Mouse (Mus musculus) liver, adult 2 months (tissue): ENCODE data around the gene Itih3. TPM values are rescaled to one million over a fixed set of nuclear protein-coding genes. Genes with fewer than 3 reads are reported as not detected.

Experiments used
- DNase-seq: peaks from one replicate; pipeline ENCODE4 v3.0.0-alpha.2; 2011; ENCODE audit warnings: low read depth, low spot score; ENCODE audit errors: extremely low read depth
- H3K27ac ChIP-seq: fragments of 200-500 bp; replicated peaks from 2 replicates; pipeline ENCODE4 v1.5.1; 2012; ENCODE audit warnings: low read depth, mild to moderate bottlenecking, control low read depth, inconsistent platforms, low read length; ENCODE audit not compliant: insufficient read depth
- H3K27me3 ChIP-seq: fragments of 200-500 bp; 2 replicates; pipeline ENCODE4 v1.6.1; 2012; ENCODE audit warnings: mild to moderate bottlenecking, moderate library complexity, low read length, inconsistent platforms; ENCODE audit not compliant: control insufficient read depth, insufficient read depth
- H3K36me3 ChIP-seq: fragments of 200-500 bp; 2 replicates; pipeline ENCODE4 v1.6.1; 2012; ENCODE audit warnings: low read length, inconsistent platforms; ENCODE audit not compliant: control insufficient read depth, insufficient read depth
- H3K4me1 ChIP-seq: fragments of 200-500 bp; 2 replicates; pipeline ENCODE4 v1.6.1; 2011; ENCODE audit warnings: low read length; ENCODE audit not compliant: control insufficient read depth, insufficient read depth
- H3K4me3 ChIP-seq: fragments of 200-500 bp; 2 replicates; pipeline ENCODE4 v1.5.1; 2011; ENCODE audit warnings: low read depth, mild to moderate bottlenecking, control low read depth, low read length, moderate library complexity; ENCODE audit not compliant: insufficient read depth
- H3K79me2 ChIP-seq: fragments of 200-500 bp; 2 replicates; pipeline ENCODE4 v1.6.1; 2012; ENCODE audit warnings: inconsistent platforms, mild to moderate bottlenecking, low read length, moderate library complexity; ENCODE audit not compliant: control insufficient read depth, insufficient read depth
- H3K9ac ChIP-seq: fragments of 200-500 bp; 2 replicates; pipeline ENCODE4 v1.6.1; 2012; ENCODE audit warnings: low read depth, mild to moderate bottlenecking, control low read depth, inconsistent platforms, low read length
- CTCF ChIP-seq: fragments of 200-500 bp; IDR thresholded peaks from 2 replicates; pipeline ENCODE4 v1.5.1; 2011; ENCODE audit warnings: low read depth, low read length, control low read depth
- POLR2A ChIP-seq: fragments of 200-500 bp; IDR thresholded peaks from 2 replicates; pipeline ENCODE4 v1.6.1; 2011; ENCODE audit warnings: low read length, control low read depth; ENCODE audit not compliant: insufficient read depth; ENCODE audit errors: extremely low read depth
- WGBS: fragments of 180-500 bp; shearing (Covaris S2); methylation state at CpG from one replicate; pipeline ENCODE4 v1.1.7; 2018; 5-methylcytosine and 5-hydroxymethylcytosine counted together
- polyA plus RNA-seq: library from polyadenylated mRNA; depleted of rRNA; stranded (reverse); fragments of >200 nt; gene quantifications from 2 replicates; pipeline ENCODE4 v1.2.3, GENCODE M21; 2012
- total RNA-seq: library from RNA; depleted of rRNA; stranded (reverse); fragments of >200 nt; gene quantifications from 2 replicates; pipeline ENCODE4 v1.2.3, GENCODE M21; 2014

Itih3 gene
- total and polyA plus RNA-seq, 2 experiments, result 492 to 603 TPM

DNA sequence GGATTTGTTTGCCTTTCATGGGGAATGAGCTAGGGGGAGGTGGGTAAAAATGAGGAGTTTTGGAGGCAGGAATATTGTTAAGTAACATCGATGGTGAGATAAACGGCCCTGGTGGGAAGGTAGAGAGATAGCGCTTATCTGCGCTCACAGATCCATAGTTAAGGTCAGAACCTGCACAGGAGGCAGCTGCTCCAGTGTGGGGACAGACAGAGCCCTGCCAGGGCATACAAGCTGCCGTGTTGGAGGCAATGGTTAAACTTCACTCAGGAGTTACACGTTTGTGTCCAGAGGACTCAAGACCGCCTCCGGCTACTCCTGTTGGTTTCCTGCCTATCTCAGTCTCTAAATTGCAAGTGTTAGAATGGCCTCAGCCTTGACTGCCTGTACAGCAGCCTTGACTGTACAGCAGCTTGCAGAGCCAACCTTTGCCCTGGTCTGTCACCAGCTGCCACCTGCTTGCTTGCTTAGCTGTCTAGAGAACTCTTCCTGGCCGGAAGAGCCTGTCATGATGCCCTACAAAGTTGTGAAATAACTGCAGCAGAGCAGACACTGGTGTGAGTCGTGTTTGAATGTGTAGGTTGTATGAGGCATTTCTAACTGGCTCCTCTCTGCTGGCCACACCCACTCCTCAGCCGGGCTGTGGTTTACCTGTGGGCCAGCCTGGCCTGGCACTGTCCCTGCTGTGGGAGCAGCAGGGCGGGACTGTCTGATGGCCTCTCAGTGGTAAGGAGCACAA lies 48.3 kb downstream of the Itih3 start:
- H3K4me3 ChIP-seq, result no peak overlapping the region
- H3K79me2 ChIP-seq, result no peaks in the 10 kb centered on the region
- peak overlapping the region; percentile 48 for H3K27ac ChIP-seq
- H3K36me3 ChIP-seq, result no peaks in the 10 kb centered on the region
- H3K4me1 ChIP-seq, result peaks cover 20% of the 10 kb centered on the region
- TF ChIP-seq CTCF (no peak), POLR2A (no peak)
- peak overlapping the region; percentile 6; the same call in 1 of the 2 replicates for H3K9ac ChIP-seq
- no peaks in the 10 kb centered on the region for H3K27me3 ChIP-seq
- DNase-seq, result peak; percentile 96
- WGBS, result 23% methylated on average over 12 of the region's 12 CpGs

DNA sequence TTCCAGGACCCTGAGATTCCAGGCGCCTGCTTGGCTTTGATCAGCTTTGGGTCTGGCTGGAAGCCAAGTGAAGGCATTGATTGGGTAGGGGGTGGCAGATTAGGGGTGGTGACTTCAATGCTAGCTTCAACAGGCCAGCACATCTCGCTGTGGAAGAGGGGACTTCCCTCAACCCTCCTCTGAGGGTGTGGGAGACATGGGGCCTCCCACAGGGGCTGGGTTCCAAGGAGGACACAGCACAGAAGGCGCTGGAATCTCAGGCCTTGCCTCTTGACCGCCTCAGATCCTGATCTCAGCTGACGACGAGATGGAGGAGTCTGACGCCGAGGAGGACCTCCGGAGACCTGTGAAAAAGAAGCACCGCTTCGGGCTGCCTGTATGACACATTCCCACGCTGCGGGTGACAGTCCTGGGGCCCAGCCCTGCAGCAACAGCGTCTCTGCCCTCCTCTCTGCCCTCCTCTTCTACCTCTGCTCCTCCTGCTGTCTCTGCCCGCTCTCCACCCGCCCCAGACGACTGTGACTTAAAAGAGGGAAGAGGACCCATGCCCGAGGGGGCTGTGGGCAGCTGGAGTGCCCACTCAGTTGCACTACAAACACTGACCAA lies 49.4 kb downstream of the Itih3 start:
- Histone ChIP-seq H3K4me3 (no peak overlapping the region), H3K4me1 (peaks cover 28% of the 10 kb centered on the region), H3K27me3 (no peaks in the 10 kb centered on the region), H3K36me3 (no peaks in the 10 kb centered on the region), H3K9ac (no peak overlapping the region), H3K27ac (peak overlapping the region; percentile 51), H3K79me2 (no peaks in the 10 kb centered on the region)
- TF ChIP-seq CTCF, result no peak
- TF ChIP-seq POLR2A, result no peak
- WGBS, result 80% methylated on average over 18 of the region's 18 CpGs
- DNase-seq, result no peak

DNA sequence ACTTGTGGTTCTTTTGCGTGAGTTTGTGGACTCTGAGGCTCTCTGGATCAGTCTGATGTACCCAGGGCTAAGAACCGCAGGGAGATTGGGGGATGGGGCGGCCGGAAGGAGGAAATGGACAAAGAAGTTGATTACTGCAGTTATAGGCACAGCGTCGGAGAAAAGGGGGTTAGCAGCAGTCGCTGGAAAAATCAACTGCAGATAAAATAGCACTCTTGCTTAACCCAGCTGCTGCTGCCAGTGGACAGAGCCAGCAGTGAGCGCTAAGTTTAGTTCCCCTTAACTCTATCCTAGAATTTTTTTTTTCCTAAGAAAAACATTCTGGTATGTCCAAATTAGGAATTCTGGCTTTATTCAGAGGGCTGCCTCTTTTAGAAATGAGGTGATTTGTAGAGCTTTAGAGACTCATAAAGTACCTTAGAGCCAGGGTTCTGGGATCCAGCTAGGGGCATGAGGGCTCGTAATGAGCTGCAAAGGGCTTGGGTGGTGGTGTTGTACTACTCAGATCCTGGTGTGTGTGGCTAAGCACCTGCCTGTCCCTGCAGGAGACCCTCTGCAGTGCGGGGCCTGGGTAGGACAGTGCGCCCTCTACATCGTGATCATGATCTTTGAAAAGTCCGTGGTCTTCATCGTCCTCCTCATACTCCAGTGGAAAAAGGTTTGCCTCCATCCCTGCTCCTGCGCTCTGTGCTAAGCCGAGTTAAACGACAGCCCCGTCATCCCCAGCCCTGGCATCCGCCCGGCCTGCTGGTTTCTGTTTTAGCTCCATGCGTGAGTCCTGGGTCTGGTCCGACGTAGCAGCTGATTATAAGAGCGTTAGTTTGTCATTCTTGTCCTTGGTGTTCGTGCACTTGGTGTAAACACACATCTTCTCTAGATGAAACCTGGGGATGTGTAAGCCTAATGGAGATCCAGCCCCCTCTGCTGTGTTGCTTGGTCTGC lies 53.1 kb downstream of the Itih3 start:
- TF ChIP-seq CTCF (no peak), POLR2A (no peak)
- DNase-seq, result peak; percentile 67
- 66% methylated on average over 25 of the region's 25 CpGs for WGBS
- no peak overlapping the region for H3K9ac ChIP-seq
- peak overlapping the region; percentile 80 for H3K27ac ChIP-seq
- no peaks in the 10 kb centered on the region for H3K36me3 ChIP-seq
- no peak overlapping the region for H3K4me3 ChIP-seq
- H3K79me2 ChIP-seq, result no peaks in the 10 kb centered on the region
- peaks cover 32% of the 10 kb centered on the region for H3K4me1 ChIP-seq
- H3K27me3 ChIP-seq, result no peaks in the 10 kb centered on the region

DNA sequence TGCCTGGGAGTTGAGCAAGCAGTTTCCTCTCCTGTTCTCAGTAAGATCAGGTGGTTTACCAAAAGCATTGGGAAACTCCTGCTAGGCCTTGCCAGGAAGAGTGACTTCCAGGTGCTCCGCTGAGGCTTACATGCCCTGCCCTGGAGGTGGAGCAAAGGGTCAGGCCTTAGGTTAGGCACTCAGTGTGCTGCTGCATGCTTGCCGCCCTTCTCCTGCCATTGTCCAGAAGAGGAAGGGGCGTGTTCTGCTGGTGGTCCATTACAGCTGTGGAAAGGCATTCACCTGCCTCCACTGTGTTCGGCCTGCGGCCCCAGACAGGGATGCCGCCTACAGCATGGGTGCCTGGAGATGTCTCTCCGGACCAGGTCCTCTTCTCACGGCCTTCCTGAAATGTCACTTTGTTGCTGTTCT lies 54.2 kb downstream of the Itih3 start:
- H3K9ac ChIP-seq, result peak overlapping the region; percentile 5; the same call in 1 of the 2 replicates
- H3K27me3 ChIP-seq, result no peaks in the 10 kb centered on the region
- H3K27ac ChIP-seq, result peak overlapping the region; percentile 93
- H3K79me2 ChIP-seq, result no peaks in the 10 kb centered on the region
- TF ChIP-seq CTCF (no peak), POLR2A (no peak)
- peak; percentile 99 for DNase-seq
- no peaks in the 10 kb centered on the region for H3K36me3 ChIP-seq
- H3K4me3 ChIP-seq, result no peak overlapping the region
- H3K4me1 ChIP-seq, result peaks cover 26% of the 10 kb centered on the region
- 43% methylated on average over 8 of the region's 8 CpGs for WGBS

DNA sequence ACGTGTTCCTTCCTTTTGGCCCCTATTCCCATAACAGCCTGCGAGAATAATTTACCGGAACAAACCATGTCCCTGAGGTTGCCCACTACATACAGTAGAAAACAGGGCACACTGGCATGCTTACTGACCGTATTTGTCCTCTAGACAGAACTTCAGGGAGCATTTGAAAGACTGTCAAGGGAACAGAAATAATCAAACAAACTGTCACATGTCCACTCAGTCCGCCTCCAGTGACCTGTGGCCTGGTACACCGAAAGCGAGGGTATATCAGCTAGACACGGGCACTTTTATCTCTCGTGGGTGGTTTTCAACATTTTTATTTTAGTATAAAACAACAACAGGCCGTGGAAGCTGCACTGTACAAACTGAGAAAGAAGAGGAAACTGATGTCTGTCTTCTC lies 54.7 kb downstream of the Itih3 start:
- DNase-seq, result peak; percentile 93
- Histone ChIP-seq H3K27ac (peak overlapping the region; percentile 93), H3K9ac (peak overlapping the region; percentile 38), H3K27me3 (no peaks in the 10 kb centered on the region), H3K4me3 (no peak overlapping the region), H3K79me2 (no peaks in the 10 kb centered on the region), H3K4me1 (peaks cover 25% of the 10 kb centered on the region), H3K36me3 (no peaks in the 10 kb centered on the region)
- 26% methylated on average over 10 of the region's 10 CpGs for WGBS
- TF ChIP-seq CTCF, result no peak
- TF ChIP-seq POLR2A, result no peak
